Mouse (Mus musculus): ENCODE measurements around the gene Ptprs.

The Ptprs gene

DNA sequence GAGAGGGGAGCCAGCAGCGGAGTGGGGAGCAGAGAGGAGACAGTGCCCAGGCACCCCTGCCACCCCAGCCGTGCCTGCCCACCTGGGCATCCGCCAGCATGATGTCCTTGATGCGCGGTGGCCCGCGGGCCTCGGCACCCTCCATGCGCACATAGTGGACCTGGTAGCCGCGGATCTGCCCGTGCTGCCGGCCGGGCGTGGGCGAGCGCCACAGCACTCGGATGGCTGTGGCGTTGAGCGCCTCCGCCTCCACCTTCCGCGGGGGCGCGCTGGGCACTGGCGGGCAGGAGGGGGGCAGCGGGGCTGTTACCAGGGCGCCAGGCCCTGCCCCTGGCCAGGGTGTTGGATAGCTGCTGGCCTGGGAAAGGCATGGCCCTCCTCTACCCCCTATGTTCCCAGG lies 48.4 kb downstream of the Ptprs start:
- CTCF ChIA-PET, result interaction anchor here (0.7 to 1.1 kb wide), 2 partner anchors 51 to 260 kb away, joined by 3 to 7 read pairs; no protein-coding TSS in a partner anchor

DNA sequence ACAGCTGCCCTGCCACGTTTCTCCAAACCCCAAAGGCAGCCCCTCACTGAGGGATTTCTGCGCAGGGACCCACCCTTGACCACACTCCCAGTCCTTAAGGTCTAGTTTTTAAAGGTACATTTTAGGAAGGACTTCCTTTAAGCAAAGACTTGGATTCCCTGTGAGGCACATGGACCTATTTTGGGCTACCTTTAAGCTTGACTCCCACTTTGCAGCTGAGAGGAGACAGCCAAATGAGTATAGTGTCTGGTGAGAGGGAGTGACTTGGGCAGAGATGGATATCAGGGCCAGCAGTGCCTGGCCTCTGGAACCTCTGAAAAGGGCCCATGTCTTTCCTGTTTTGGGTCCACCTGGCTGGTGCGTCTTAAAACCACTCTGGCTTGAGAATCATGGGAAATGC lies 50.3 kb downstream of the Ptprs start:
- CTCF ChIA-PET, result interaction anchor here (1.3 to 1.6 kb wide), 2 partner anchors 15 to 51 kb away, joined by 3 read pairs; partner anchors contain the start of gene Ptprs

DNA sequence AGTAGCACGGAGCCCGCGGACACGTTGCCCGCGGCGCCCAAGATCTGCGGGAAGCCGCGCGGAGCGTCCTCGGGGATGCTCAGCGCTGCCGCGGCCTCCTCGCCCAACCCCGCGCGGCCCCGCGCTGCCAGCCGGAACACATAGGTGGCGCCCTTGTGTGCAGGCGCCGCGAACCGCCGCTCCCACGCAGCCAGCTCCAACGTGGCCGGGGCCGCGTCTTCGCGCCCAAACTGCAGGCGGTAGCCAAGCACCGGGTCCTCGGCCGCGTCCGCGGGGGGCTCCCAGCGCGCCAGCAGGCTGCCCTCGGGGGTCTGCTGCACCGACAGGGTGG lies 50.7 kb downstream of the Ptprs start:
- CTCF ChIA-PET, result interaction anchor here (1.3 to 1.6 kb wide), 2 partner anchors 15 to 51 kb away, joined by 3 read pairs; partner anchors contain the start of gene Ptprs

DNA sequence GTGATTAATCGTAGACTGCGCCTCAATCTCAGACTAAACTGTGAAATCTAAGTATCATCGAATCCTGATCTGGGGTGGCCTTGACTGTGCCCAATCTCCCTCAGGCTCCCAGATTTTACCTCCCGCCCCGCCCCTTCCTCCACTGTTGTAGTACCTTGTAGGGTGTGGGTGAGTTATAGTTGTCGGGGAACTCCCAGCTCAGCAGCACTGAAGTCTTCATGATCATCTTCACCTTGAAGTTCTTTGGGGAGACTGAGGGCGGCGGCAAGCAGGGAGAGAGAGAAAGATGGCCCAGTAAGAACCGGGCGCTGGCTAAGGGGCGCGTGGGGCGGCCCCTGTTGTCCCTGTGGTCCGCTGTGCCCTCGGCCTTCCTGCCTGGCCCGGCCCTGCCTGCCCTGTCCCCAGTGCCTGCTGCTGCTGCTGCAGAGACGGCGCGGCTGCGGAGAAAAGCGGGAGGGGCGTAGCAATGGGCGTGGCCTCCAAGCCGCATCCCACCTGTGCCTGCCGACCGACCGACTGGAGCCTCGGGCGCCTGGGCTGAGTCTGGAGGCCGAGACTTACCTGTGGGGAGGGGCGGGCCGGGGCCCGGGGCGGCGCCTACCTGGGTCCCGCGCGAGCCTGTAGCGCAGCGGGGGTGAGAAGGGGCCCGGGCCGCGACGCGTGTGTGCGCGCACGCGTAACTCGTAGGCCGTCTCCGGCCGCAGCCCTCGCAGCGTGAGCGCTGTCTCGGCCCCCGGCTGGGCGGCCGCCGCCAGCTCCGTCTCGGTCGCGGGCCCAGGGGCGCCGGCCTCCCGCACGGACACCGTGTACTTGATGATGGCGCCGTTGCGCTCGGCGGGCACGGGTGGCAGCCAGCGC lies 51.3 kb downstream of the Ptprs start:
- CTCF ChIA-PET, result interaction anchor here (0.6 to 1.6 kb wide), 3 partner anchors 16 to 52 kb away, joined by 3 to 6 read pairs (median 3); partner anchors contain the start of gene Ptprs

DNA sequence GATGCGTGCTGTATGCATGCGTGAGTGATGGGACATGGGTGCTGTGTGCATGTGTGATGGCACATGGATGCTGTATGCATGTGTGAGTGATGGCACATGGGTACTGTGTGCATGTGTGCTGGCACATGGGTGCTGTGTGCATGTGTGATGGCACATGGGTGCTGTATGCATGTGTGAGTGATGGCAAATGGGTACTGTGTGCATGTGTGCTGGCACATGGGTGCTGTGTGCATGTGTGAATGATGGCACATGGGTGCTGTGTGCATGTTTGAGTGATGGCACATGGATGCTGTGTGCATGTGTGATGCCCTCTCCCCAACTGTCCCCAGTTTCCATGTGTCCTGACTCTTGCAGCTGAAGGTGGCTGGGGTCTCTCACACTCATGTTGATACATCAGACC lies 56.3 kb downstream of the Ptprs start:
- CTCF ChIA-PET, result no interaction called here

DNA sequence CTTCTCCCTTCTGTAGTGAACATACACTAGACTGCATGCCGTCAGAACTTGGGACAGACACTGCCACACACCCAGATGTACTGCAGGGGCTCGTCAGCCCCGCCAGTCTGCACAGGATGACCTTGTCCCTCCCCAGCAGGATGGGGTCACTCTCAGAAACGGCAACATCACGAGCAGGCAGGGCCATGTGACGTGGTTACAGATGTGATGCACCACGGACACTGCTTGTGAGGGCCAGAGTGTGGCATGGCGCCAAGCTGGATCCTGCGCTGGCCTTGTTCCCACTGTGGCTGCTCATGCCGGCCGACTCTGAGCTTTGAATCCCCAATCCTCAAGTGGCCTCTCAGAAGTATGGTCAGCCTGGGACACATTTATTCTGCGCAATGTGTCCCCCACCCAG lies 58.0 kb downstream of the Ptprs start:
- CTCF ChIA-PET, result no interaction called here

DNA sequence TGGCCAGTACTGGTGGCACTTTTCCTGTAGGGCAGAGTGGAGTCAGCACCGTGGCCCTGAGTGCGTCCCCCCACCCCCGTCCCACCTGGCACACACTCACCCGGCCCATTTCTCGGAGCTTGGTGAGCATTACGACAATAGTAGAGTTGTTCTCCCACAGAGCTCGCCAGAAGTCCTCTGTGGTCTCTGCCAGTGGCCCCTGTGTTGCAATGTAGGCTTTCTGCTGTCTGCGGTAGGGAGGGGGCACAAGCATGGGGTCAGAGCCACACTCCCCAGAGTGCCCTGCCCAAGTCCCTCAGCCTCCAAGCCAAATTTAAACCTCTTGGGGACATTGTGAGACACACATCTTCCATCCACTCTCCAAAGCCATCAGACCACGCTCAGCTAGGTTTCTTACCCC lies 61.5 kb downstream of the Ptprs start:
- CTCF ChIA-PET, result no interaction called here

DNA sequence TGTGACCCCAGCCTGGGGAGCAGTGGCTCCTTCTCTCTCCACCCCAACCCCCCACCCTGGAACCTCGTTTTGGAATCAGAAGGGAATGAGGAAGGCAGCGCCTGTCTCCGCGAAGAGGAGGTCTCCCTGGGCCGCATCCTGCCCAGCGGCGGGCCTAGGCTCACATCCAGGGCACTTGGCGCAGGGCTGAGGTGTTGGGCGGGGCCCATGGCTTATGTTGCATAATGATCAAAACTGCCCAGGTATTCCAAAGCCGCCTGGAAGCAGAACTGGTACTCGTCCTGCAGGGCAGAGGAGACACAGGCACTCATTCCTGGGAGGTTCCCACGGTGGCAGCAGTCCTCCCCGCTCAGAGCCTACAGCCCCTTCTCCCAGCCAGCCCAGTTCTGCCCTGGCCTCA lies 63.2 kb downstream of the Ptprs start:
- CTCF ChIA-PET, result no interaction called here

DNA sequence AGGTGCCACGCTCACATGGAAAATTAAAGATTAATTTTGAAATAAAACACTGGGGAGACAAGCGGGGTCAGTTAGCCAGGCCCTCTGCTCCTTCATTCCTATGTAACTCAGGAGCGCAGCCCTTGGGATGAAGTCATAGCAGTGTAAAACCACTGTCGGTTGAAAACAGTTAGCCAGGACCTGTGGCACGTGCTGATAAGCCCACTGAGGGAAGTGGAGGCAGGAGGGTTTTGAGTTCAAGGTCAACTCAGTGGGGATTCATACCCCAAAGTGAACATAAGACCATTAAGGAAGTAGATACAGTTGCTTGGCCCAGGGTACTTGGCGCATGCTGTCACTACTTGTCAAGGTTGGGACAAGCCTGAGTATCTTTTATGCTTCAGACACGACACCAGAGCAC lies 64.8 kb downstream of the Ptprs start:
- CTCF ChIA-PET, result no interaction called here

DNA sequence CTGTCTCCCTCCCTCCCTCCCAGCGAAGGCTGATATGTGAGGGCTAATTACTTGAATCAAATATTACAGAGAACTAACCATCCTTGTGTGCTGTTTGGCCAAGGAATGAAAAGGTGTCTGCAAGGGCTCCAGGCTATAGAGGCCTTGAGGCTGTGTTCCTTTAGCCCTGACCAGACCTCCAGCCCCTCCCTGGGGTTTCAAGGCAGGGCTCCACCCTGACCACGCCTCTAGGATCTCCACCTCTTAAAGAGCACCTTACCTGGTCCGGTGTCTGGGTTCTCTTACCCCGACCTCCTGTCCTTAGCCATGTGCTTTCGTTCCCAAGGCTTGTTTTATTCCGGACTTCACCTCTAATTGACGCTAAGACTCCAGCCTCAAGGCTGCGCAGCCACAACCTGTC lies 66.5 kb downstream of the Ptprs start:
- CTCF ChIA-PET, result no interaction called here

DNA sequence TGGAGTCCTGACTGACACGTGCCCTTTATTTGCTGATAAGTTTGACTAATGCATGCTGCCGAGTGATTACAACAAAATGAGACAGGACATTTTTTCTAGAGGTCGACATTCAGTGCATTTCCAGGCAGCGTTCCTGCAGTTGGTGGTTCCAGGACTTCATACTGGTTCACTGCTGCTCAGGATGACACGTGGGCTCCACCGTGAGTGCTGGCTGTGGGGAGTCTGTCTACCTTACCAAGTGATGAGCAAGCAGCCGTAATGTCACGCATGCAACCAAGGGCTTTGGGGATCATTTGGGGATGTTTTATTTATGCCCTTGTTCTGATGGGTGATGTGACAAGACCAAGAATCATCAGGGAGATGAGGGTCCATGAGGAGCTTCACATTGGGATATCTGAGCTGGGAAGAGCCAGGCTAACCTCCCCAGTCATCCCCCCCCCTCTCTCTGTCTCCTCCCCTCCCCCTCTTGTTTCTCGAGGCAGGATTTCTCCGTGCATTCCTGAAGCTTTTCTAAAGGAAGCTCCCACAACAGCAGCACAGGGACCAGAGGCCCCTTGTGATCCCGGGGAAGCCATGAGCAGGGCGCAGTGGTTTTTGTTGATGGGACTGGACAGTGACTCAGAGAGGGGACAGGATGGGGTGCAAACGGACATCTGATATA lies 67.2 kb downstream of the Ptprs start:
- CTCF ChIA-PET, result no interaction called here

DNA sequence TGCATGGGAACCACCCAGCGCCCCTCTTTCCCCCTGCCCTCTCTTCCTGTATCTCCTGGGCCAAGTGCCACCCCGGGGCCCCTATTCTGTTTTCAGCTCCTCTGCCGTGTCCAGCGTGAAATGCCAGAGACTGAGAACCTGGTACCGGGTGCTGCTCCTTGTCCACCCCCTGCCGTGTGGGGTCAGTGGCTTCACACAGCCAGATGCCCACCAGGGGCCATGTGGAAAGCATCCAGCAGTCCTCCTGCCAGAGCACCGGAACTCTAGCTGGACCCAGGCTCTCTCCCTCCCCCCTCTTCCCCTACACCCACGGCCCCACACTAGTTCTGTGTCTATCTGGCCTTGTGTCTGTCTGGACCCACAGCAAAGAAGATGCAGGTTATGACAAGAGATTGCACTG lies 68.9 kb downstream of the Ptprs start:
- CTCF ChIA-PET, result no interaction called here

DNA sequence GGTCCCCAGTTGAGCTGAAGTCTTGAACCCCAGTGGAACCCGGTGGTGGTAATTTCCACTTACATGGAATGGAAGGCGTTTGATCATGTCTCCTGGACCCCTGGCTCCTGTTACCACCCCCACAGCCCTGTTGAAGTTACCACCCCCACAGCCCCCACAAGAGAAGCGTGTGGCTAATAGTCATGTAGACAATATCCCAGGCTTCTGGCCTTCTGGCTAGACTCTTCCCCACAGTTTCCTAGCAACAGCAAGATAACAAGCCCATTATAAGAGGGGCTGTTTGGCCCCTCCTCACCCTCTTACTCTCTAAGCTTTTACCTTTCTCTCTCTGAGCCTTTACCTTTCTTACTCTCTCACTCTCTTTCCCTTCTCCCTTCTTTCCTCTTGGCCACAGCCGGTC lies 69.4 kb downstream of the Ptprs start:
- CTCF ChIA-PET, result no interaction called here

DNA sequence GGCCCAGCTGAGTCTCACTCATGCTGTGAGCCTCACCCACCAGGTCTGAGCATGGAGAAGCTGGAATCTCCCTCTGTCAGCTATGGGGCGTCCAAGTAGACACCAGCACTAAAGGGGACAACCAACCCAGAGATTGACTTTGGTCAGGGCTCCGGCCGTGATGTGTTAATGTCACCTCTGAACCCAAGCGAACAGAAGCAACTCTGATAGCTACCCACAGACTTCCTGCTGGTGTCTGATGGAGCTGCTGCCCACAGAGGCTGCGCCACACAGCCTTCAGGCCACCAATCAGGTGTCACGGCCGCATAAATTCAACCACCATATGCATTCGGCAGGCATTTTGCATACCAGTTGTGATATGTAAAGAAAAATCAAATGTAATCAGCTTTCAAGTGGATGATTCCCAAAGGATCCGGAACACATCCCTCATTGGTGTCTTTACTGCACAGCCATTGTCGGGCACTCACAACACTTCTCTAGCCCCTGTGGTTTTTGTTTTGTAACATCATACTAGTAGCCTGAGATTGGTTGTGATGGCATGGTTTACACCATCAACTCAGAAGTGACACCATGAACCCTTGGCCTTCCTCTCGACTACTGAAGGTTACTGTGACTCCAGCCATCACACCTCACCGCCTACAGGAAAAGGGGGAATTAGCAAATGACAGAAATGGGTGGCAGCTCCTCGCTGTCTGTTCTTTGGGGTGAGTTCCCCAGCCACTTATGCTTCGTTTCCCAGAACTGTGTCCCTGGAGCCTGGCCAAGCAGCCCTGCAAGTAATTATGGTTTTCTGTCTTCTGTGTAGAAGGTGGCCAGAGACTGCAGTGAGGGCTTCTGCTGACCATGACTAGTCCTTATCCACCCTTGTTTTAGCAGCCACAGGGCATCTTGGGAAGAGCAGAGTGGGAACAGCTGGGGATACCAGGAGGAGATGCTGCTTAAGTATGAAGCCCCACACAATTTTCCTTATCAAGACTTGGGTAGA lies 70.1 kb downstream of the Ptprs start:
- CTCF ChIA-PET, result no interaction called here

DNA sequence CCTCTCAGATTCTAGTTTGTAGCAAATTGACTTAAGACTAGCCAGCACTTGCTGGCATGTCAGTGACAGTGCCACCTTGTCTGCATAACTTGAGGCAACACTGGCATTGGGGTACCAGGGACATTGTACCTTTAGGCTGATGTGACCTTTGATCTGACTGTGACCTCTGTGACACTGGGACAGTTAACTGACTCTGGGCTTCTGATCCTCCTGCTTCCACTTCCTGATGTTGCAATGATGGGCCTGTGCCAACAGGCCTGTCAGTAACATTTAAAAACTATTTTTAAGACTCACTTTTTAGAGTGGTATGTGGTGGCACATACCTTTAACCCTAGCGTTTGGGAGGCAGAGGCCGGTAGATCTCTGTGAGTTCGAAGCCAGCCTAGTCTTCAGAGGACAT lies 70.9 kb downstream of the Ptprs start:
- CTCF ChIA-PET, result no interaction called here

DNA sequence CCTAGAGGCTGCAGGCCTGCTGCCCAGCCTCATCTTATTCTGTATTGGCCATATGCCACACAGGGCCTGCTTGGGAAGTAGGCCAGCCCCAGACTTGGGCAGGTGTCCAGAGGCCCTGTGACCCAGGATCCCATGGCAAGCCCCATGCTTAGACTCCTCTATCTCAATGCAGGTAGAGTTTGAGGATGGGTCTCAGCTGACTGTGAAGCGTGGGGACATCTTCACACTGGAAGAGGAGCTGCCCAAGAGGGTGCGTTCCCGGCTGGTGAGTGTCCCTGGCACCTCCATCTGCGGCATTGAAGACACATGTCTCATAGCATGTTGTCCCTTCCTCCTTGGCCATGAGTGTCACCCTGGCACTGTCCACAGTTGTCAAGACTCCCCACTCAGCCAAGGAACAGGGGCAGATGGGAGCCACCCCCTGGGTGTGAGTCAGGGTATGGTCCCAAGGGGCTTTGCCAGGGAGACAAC lies 75.2 kb downstream of the Ptprs start:
- CTCF ChIA-PET, result interaction anchor here (0.6 kb wide), 1 partner anchor 105 kb away, joined by 3 read pairs; no protein-coding TSS in a partner anchor

DNA sequence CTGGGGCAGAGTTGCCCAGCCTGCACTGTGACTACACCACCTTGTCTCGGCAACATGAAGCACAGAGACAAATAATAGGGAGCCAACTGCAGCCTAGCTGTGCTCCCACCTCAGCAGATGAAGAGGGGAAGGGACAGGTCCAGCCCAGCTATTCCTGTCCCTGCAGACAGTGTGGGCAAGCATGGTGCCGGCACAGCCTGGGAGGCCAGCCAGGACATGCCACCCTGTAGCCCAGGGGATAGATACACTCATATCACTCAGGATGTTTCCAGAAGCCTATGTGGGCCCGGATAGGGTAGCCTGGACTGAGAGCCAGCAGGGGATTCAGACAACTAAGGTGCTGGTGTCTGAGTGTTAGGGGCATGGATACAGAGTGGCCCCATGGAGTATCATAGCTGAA lies 76.1 kb downstream of the Ptprs start:
- CTCF ChIA-PET, result interaction anchor here (0.6 kb wide), 1 partner anchor 106 kb away, joined by 3 read pairs; no protein-coding TSS in a partner anchor

DNA sequence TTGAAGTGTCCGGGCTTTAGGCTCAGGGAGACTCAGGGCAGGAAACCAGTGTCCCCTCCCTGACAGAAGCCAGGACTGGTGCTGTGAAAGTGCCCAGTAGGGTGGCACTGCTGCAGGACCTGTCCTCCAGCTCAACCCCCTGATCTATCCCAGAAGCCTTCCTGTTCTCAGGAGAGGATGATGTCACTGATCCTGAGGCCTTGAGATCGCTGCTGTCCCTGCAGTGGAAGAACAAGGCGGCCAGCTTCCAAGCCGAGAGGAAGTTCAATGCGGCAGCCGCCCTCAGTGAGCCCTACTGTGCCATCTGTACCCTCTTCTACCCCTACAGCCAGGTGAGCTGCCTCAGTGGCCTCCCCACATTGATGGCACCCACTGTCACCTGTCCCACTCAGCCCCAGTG lies 80.2 kb downstream of the Ptprs start:
- CTCF ChIA-PET, result no interaction called here

DNA sequence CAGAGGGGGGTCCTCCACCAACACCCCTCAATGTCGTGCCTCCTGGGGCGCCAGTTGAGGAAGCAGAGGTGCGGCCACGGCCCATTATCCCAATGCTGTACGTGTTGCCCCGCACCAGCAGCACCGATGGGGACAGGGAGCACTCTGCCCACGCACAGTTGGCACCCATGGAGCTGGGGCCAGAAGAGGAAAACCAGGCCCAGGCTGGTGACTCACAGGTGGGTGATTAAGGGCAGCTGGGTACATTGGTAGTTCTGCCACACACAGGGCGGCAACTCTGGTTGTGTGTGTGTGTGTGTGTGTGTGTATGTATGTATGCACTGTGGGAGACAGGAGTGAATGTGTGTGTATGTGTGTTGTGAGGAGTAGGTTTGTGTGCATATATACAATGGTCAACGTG lies 82.4 kb downstream of the Ptprs start:
- CTCF ChIA-PET, result no interaction called here

DNA sequence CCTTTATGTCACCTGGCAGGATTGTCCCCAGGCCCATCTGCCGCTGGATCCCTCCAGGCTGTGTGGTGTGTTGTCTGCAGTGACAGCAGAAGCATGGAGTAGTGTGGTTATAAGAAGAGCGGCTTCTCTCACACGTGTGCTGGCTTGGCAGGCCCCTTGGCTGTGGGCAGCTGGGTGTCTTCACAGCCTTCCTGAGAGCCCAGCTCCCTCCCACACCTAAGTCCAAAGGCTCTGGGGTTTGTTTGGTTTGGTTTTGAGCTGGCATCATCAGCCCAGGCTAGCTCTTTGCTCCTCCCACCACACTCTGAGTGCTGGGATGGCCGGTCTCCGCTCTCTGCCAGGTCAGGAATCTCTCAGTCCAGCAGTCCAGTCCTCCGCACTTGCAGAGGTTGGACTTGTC lies 83.0 kb downstream of the Ptprs start:
- CTCF ChIA-PET, result no interaction called here

DNA sequence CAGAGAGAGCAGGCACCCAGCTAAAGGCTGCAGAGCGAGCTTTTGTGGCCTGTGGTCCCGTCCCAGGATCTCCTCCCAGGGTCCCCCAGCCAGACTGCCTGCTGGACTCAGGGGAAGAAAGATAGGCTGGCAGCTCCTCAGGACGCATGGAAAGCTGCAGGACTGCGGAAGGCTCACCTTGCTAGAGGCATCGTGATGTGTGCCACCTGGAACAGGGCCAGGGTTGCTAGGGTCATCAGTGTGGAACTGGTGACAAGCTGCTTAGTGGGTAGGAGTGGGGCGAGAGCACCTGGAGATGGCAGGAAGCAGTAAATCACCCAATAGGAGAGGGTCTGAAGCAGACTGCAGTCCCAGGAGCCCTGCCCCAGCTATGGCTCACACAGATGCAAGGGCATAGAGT lies 88.7 kb downstream of the Ptprs start:
- CTCF ChIA-PET, result no interaction called here

DNA sequence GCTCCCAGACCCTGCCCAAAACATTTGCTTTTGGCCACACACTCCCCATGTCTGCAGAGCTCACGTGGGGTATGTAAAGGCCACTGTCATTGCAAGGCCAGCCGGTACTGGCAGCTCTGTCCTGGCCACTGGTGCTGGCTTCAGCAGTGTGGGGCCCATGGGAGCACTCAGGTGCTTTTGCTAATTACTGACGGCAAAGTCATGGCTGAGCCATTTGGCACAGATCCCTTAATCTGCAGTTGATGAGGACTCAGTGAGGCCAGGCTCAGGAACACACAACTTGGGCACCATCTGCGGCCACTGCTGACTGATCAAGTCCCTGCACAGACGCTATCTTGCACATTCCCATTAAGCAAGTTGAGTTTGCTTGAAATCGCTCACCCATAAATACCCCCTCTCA lies 91.4 kb downstream of the Ptprs start:
- CTCF ChIA-PET, result no interaction called here
